Mouse (Mus musculus): ENCODE measurements around the gene Iqcf5.

- TF ChIP-seq CTCF (IDR thresholded peaks at IDR 0.05; ENCODE audit: control insufficient read depth, insufficient read depth, insufficient replicate concordance, low read depth, low read length) = no peak
- TF ChIP-seq POLR2A (IDR thresholded peaks at IDR 0.05; ENCODE audit: control insufficient read depth, low read depth, low read length) = no peak
Observed at GRCm38 (mm10) chr9:106466721-106467120, 47.7 kb upstream of the Iqcf5 start.
